In genomic region chr6:136809673-136810072, GRCm38 (mm10) we compare ENCODE assay signal across 8 mouse cellular contexts. TPM values are rescaled to one million over a fixed set of nuclear protein-coding genes. Genes with fewer than 3 reads are reported as not detected.
DNase-seq lines count a peak whose midpoint lies in the region; ATAC-seq and TF ChIP-seq lines count a peak whose summit lies in the region.

No protein-coding gene starts in this region.

- TF ChIP-seq POLR2A in cortical plate, adult 2 months (IDR thresholded peaks at IDR 0.05; ENCODE audit: extremely low read depth, insufficient read depth, low read length): no peak

- H3K4me1 ChIP-seq in cortical plate, adult 2 months (ENCODE audit: control insufficient read depth, insufficient read depth, low read length): no peaks in the 10 kb centered on the region
- peaks cover 19% of the 10 kb centered on the region for H3K4me1 ChIP-seq in hindbrain, embryonic 16.5 days (ENCODE audit: control insufficient read depth, insufficient read depth, low read depth, low read length)
- H3K4me1 ChIP-seq in midbrain, postnatal 0 days (ENCODE audit: insufficient read depth, low read length): peaks cover 9% of the 10 kb centered on the region

- H3K36me3 ChIP-seq in hindbrain, embryonic 16.5 days (ENCODE audit: control insufficient read depth, insufficient read depth, low read length): peaks cover 21% of the 10 kb centered on the region
- H3K36me3 ChIP-seq in midbrain, postnatal 0 days (ENCODE audit: insufficient read depth, low read length): peaks cover 26% of the 10 kb centered on the region

- DNase-seq in left cerebral cortex, adult 2 months (ENCODE audit: extremely low spot score in 1 of 2, low spot score in 2 of 2): no peak
- no peak for DNase-seq in left cerebral cortex, adult 9 months (ENCODE audit: low spot score in 2 of 2)
- no peak for DNase-seq in midbrain, postnatal 0 days (ENCODE audit: low spot score)
- DNase-seq in adrenal gland, adult 8-10 months: no peak
- DNase-seq in spleen, postnatal 14 days (ENCODE audit: low spot score in 2 of 2): no peak

- no peak for ATAC-seq in hindbrain, embryonic 16.5 days
- no peak for ATAC-seq in midbrain, postnatal 0 days (ENCODE audit: low FRiP score)
- ATAC-seq in erythroid progenitor cell, adult 5-6 weeks (replicated peaks; ENCODE audit: low FRiP score, poor library complexity, severe bottlenecking): no peak

- WGBS in hindbrain, embryonic 16.5 days: 84% methylated on average over 13 of the region's 13 CpGs
- 85% methylated on average over 13 of the region's 13 CpGs for WGBS in midbrain, postnatal 0 days

- H3K27ac ChIP-seq in left cerebral cortex, adult 2 months: no peak overlapping the region
- no peak overlapping the region for H3K27ac ChIP-seq in cortical plate, adult 2 months (ENCODE audit: insufficient read depth, low read length)
- H3K27ac ChIP-seq in hindbrain, embryonic 16.5 days (ENCODE audit: low read depth, low read length): no peak overlapping the region
- H3K27ac ChIP-seq in midbrain, postnatal 0 days (ENCODE audit: low read depth, low read length): no peak overlapping the region

- no peak for TF ChIP-seq CTCF in left cerebral cortex, adult 2 months (IDR thresholded peaks at IDR 0.05)
- no peak for TF ChIP-seq CTCF in cortical plate, adult 2 months (IDR thresholded peaks at IDR 0.05; ENCODE audit: extremely low read depth, insufficient read depth, low read length)
- no peak for TF ChIP-seq CTCF in midbrain, postnatal 0 days (IDR thresholded peaks at IDR 0.05)

- no peaks in the 10 kb centered on the region for H3K27me3 ChIP-seq in hindbrain, embryonic 16.5 days (replicated peaks; ENCODE audit: control insufficient read depth, insufficient read depth, low read length)
- no peaks in the 10 kb centered on the region for H3K27me3 ChIP-seq in midbrain, postnatal 0 days (ENCODE audit: insufficient read depth, low read length)

- no peaks in the 10 kb centered on the region for H3K9me3 ChIP-seq in hindbrain, embryonic 16.5 days (ENCODE audit: control insufficient read depth, low read length)
- no peaks in the 10 kb centered on the region for H3K9me3 ChIP-seq in midbrain, postnatal 0 days (ENCODE audit: low read length)

- peak overlapping the region; percentile 65 for H3K4me3 ChIP-seq in left cerebral cortex, adult 2 months
- H3K4me3 ChIP-seq in cortical plate, adult 2 months (ENCODE audit: insufficient read depth, low read length): peak overlapping the region; percentile 84; the same call in 1 of the 2 replicates
- no peak overlapping the region for H3K4me3 ChIP-seq in hindbrain, embryonic 16.5 days (ENCODE audit: low read length)
- peak overlapping the region; percentile 62; the same call in 1 of the 2 replicates for H3K4me3 ChIP-seq in midbrain, postnatal 0 days (ENCODE audit: low read depth, low read length)

- intact Hi-C loops in left cerebral cortex, adult 2 months (cut with DNase I): no loop called here

- H3K9ac ChIP-seq in hindbrain, embryonic 16.5 days (ENCODE audit: low read depth, low read length): no peak overlapping the region
- no peak overlapping the region for H3K9ac ChIP-seq in midbrain, postnatal 0 days (replicated peaks; ENCODE audit: low read length, poor library complexity, severe bottlenecking)

- H3K4me2 ChIP-seq in hindbrain, embryonic 16.5 days (ENCODE audit: low read length): peak overlapping the region; percentile 99; the same call in 1 of the 2 replicates
- peak overlapping the region; percentile 93; the same call in 1 of the 2 replicates for H3K4me2 ChIP-seq in midbrain, postnatal 0 days (ENCODE audit: low read depth, low read length, poor library complexity, severe bottlenecking)

RNA-seq across cellular contexts. Expression of gene H2afj, which starts 1.6 kb away (rescaled TPM):
- 10 to 100 TPM; 54.7 to 59.1 TPM for total RNA-seq in left cerebral cortex, adult 2 months (2021)
- polyA plus RNA-seq in cortical plate, adult 2 months (2012; rRNA removed): 135 and 139 TPM in 2 replicates
- 101 and 104 TPM in 2 replicates for polyA plus RNA-seq in hindbrain, embryonic 16.5 days (2015; fragmentation: Nextera tagmentation; extraction: Ambion mirVana)
- total RNA-seq in midbrain, postnatal 0 days (2014; rRNA removed): 19.0 and 25.9 TPM in 2 replicates
- polyA plus RNA-seq in midbrain, postnatal 0 days (2015; fragmentation: Nextera tagmentation; extraction: Ambion mirVana): 98.8 and 114 TPM in 2 replicates
- total RNA-seq in adrenal gland, adult 8-10 months (2022): 100 to 1,000 TPM in 3 of 4 experiments, 10 to 100 TPM in 1; 81.8 to 292 (median 145) TPM
- total RNA-seq in erythroid progenitor cell, adult 5-6 weeks (2015; ENCODE audit: low replicate concordance): 51.1 and 55.5 TPM in 2 replicates
- total RNA-seq in erythroid progenitor cell, adult 5-6 weeks (2017; ENCODE audit: low replicate concordance): 33.1 and 75.9 TPM in 2 replicates

RNA-seq across cellular contexts. Expression of gene Hist4h4, which starts 5.5 kb away (rescaled TPM):
- total RNA-seq in left cerebral cortex, adult 2 months (2021): 10 to 100 TPM in 1 of 2 experiments, 1 to 10 TPM in 1; 8.2 to 10.4 TPM
- polyA plus RNA-seq in cortical plate, adult 2 months (2012; rRNA removed): 0.51 and 1.1 TPM in 2 replicates
- 0.35 and 0.54 TPM in 2 replicates for polyA plus RNA-seq in hindbrain, embryonic 16.5 days (2015; fragmentation: Nextera tagmentation; extraction: Ambion mirVana)
- total RNA-seq in midbrain, postnatal 0 days (2014; rRNA removed): 38.0 and 58.4 TPM in 2 replicates
- 0.32 and 0.45 TPM in 2 replicates for polyA plus RNA-seq in midbrain, postnatal 0 days (2015; fragmentation: Nextera tagmentation; extraction: Ambion mirVana)
- 10 to 100 TPM; 11.5 to 15.1 (median 12.4) TPM for total RNA-seq in adrenal gland, adult 8-10 months (2022)
- 82.5 and 87.6 TPM in 2 replicates for total RNA-seq in erythroid progenitor cell, adult 5-6 weeks (2015; ENCODE audit: low replicate concordance)
- total RNA-seq in erythroid progenitor cell, adult 5-6 weeks (2017; ENCODE audit: low replicate concordance): 74.3 and 120 TPM in 2 replicates

RNA-seq across cellular contexts. Expression of gene BC049715, which starts 17.8 kb away (rescaled TPM):
- 1 to 10 TPM; 2.4 to 3.9 TPM for total RNA-seq in left cerebral cortex, adult 2 months (2021)
- polyA plus RNA-seq in cortical plate, adult 2 months (2012; rRNA removed): 1.0 and 1.4 TPM in 2 replicates
- 1.0 and 1.3 TPM in 2 replicates for polyA plus RNA-seq in hindbrain, embryonic 16.5 days (2015; fragmentation: Nextera tagmentation; extraction: Ambion mirVana)
- 0.33 and 1.7 TPM in 2 replicates for total RNA-seq in midbrain, postnatal 0 days (2014; rRNA removed)
- polyA plus RNA-seq in midbrain, postnatal 0 days (2015; fragmentation: Nextera tagmentation; extraction: Ambion mirVana): 2.0 and 2.3 TPM in 2 replicates
- total RNA-seq in adrenal gland, adult 8-10 months (2022): 1 to 10 TPM in 1 of 4 experiments, under 1 TPM in 3; 0.51 to 1.3 (median 0.97) TPM
- 6.3 and 8.3 TPM in 2 replicates for total RNA-seq in erythroid progenitor cell, adult 5-6 weeks (2015; ENCODE audit: low replicate concordance)
- total RNA-seq in erythroid progenitor cell, adult 5-6 weeks (2017; ENCODE audit: low replicate concordance): 0.91 and 3.6 TPM in 2 replicates

RNA-seq across cellular contexts. Expression of gene Wbp11, which starts 18.4 kb away (rescaled TPM):
- 100 to 1,000 TPM; 114 to 116 TPM for total RNA-seq in left cerebral cortex, adult 2 months (2021)
- polyA plus RNA-seq in cortical plate, adult 2 months (2012; rRNA removed): 59.7 and 64.0 TPM in 2 replicates
- 65.6 and 78.1 TPM in 2 replicates for polyA plus RNA-seq in hindbrain, embryonic 16.5 days (2015; fragmentation: Nextera tagmentation; extraction: Ambion mirVana)
- total RNA-seq in midbrain, postnatal 0 days (2014; rRNA removed): 43.6 and 44.8 TPM in 2 replicates
- 73.6 and 86.1 TPM in 2 replicates for polyA plus RNA-seq in midbrain, postnatal 0 days (2015; fragmentation: Nextera tagmentation; extraction: Ambion mirVana)
- total RNA-seq in adrenal gland, adult 8-10 months (2022): 100 to 1,000 TPM in 1 of 4 experiments, 10 to 100 TPM in 3; 75.0 to 108 (median 79.2) TPM
- 103 and 123 TPM in 2 replicates for total RNA-seq in erythroid progenitor cell, adult 5-6 weeks (2015; ENCODE audit: low replicate concordance)
- total RNA-seq in erythroid progenitor cell, adult 5-6 weeks (2017; ENCODE audit: low replicate concordance): 116 and 132 TPM in 2 replicates

RNA-seq across cellular contexts. Expression of gene Smco3, which starts 25.6 kb away (rescaled TPM):
- total RNA-seq in left cerebral cortex, adult 2 months (2021): 1 to 10 TPM; 4.2 to 4.4 TPM
- 6.5 and 8.7 TPM in 2 replicates for polyA plus RNA-seq in cortical plate, adult 2 months (2012; rRNA removed)
- polyA plus RNA-seq in hindbrain, embryonic 16.5 days (2015; fragmentation: Nextera tagmentation; extraction: Ambion mirVana): 2.2 TPM in 2 replicates
- total RNA-seq in midbrain, postnatal 0 days (2014; rRNA removed): 1.7 and 3.6 TPM in 2 replicates
- 0.83 and 1.2 TPM in 2 replicates for polyA plus RNA-seq in midbrain, postnatal 0 days (2015; fragmentation: Nextera tagmentation; extraction: Ambion mirVana)
- under 1 TPM in 2 of 4 experiments, not detected in 2; 0.23 to 0.28 TPM for total RNA-seq in adrenal gland, adult 8-10 months (2022)
- total RNA-seq in erythroid progenitor cell, adult 5-6 weeks (2015; ENCODE audit: low replicate concordance): not detected in 2 replicates
- total RNA-seq in erythroid progenitor cell, adult 5-6 weeks (2017; ENCODE audit: low replicate concordance): not detected in 2 replicates
